Mouse (Mus musculus): ENCODE results near the gene Krtap4-13.

- TF ChIP-seq CTCF (IDR thresholded peaks at IDR 0.05; ENCODE audit: low read depth) (no peak), EP300 (IDR thresholded peaks at IDR 0.05; ENCODE audit: low read depth) (no peak)
Measured at GRCm38 (mm10) chr11:99768410-99768809, 41.3 kb downstream of the Krtap4-13 start.

Data from heart, postnatal 0 days (tissue).